Mouse (Mus musculus) MEL (cell line): ENCODE measurements around the gene Gm20388. TPM values are rescaled to one million over a fixed set of nuclear protein-coding genes. Genes with fewer than 3 reads are reported as not detected.

Experiments
- DNase-seq: peaks from one replicate; pipeline ENCODE4 v3.0.0; 2011; ENCODE audit warnings: low read depth, low spot score
- H3K27ac ChIP-seq: 2 replicates; pipeline ENCODE4 v1.5.1; 2012; ENCODE audit warnings: low read depth, mild to moderate bottlenecking, control low read depth, low read length, moderate library complexity; ENCODE audit not compliant: control insufficient read depth
- H3K27me3 ChIP-seq, 2 experiments: fragments of 150-350 bp in 1 of 2; sonication (generic) in 1 of 2; 2 replicates each; pipeline ENCODE4 v1.6.1; 2012; ENCODE audit warnings: low read length in 2 of 2, mild to moderate bottlenecking in 2 of 2, improper control_type of control experiment in 1 of 2, moderate library complexity in 1 of 2; ENCODE audit not compliant: insufficient read depth in 2 of 2, control insufficient read depth in 1 of 2
- H3K36me3 ChIP-seq, 2 experiments: 2 replicates each; pipeline ENCODE4 v1.6.1; 2012 to 2014; ENCODE audit warnings: low read length in 2 of 2, improper control_type of control experiment in 1 of 2, inconsistent platforms in 1 of 2, mild to moderate bottlenecking in 1 of 2; ENCODE audit not compliant: insufficient read depth in 2 of 2, control insufficient read depth in 1 of 2
- H3K4me1 ChIP-seq, 2 experiments: fragments of 150-350 bp in 1 of 2; sonication (generic) in 1 of 2; 2 replicates each; pipeline ENCODE4 v1.6.1; 2012; ENCODE audit warnings: low read length in 2 of 2, improper control_type of control experiment in 1 of 2, mild to moderate bottlenecking in 1 of 2; ENCODE audit not compliant: insufficient read depth in 2 of 2, control insufficient read depth in 1 of 2
- H3K4me3 ChIP-seq, 2 experiments: fragments of 150-350 bp in 1 of 2; sonication (generic) in 1 of 2; 2 replicates each; pipeline ENCODE4 v1.5.1; 2012; ENCODE audit warnings: low read depth in 2 of 2, low read length in 2 of 2, mild to moderate bottlenecking in 2 of 2, moderate library complexity in 2 of 2, control low read depth in 1 of 2, improper control_type of control experiment in 1 of 2; ENCODE audit not compliant: control insufficient read depth in 1 of 2, insufficient read depth in 1 of 2
- H3K79me2 ChIP-seq: 2 replicates; pipeline ENCODE4 v1.6.1; 2012; ENCODE audit warnings: mild to moderate bottlenecking, low read length, moderate library complexity; ENCODE audit not compliant: control insufficient read depth, poor library complexity, insufficient read depth
- H3K9ac ChIP-seq: 2 replicates; pipeline ENCODE4 v1.6.1; 2012; ENCODE audit warnings: low read depth, mild to moderate bottlenecking, control low read depth, low read length, moderate library complexity; ENCODE audit not compliant: control insufficient read depth, poor library complexity, severe bottlenecking
- H3K9me3 ChIP-seq: fragments of 150-350 bp; sonication (generic); replicated peaks from 2 replicates; pipeline ENCODE4 v1.6.1; 2012; ENCODE audit warnings: mild to moderate bottlenecking, low read length, improper control_type of control experiment, moderate library complexity; ENCODE audit not compliant: insufficient read depth
- BHLHE40 ChIP-seq: IDR thresholded peaks from 2 replicates; pipeline ENCODE4 v1.6.1; 2012; ENCODE audit warnings: low read depth, mild to moderate bottlenecking, inconsistent platforms, low read length, improper control_type of control experiment, borderline replicate concordance
- CHD2 ChIP-seq: IDR thresholded peaks from 2 replicates; pipeline ENCODE4 v1.6.1; 2011; ENCODE audit warnings: low read length, improper control_type of control experiment
- E2F4 ChIP-seq: IDR thresholded peaks from 2 replicates; pipeline ENCODE4 v1.6.1; 2011; ENCODE audit warnings: low read depth, low read length, improper control_type of control experiment, borderline replicate concordance
- EP300 ChIP-seq, 2 experiments: IDR thresholded peaks; 2 replicates each; pipeline ENCODE4 v1.6.1; 2011; ENCODE audit warnings: improper control_type of control experiment in 2 of 2, low read length in 2 of 2, low read depth in 1 of 2, mild to moderate bottlenecking in 1 of 2
- ETS1 ChIP-seq: IDR thresholded peaks from 2 replicates; pipeline ENCODE4 v1.6.1; 2012; ENCODE audit warnings: low read depth, mild to moderate bottlenecking, inconsistent platforms, low read length, improper control_type of control experiment, moderate library complexity
- GATA1 ChIP-seq: IDR thresholded peaks from 2 replicates; pipeline ENCODE4 v1.6.1; 2011; ENCODE audit warnings: low read depth, low read length, improper control_type of control experiment
- JUND ChIP-seq: IDR thresholded peaks from 2 replicates; pipeline ENCODE4 v1.6.1; 2011; ENCODE audit warnings: low read depth, mild to moderate bottlenecking, improper control_type of control experiment, low read length
- MAFK ChIP-seq: IDR thresholded peaks from 2 replicates; pipeline ENCODE4 v1.6.1; 2011; ENCODE audit warnings: low read depth, mild to moderate bottlenecking, low read length, improper control_type of control experiment, borderline replicate concordance
- MAX ChIP-seq: IDR thresholded peaks from 2 replicates; pipeline ENCODE4 v1.6.1; 2011; ENCODE audit warnings: low read length, improper control_type of control experiment
- MAZ ChIP-seq: IDR thresholded peaks from 2 replicates; pipeline ENCODE4 v1.6.1; 2012; ENCODE audit warnings: low read depth, mild to moderate bottlenecking, inconsistent platforms, low read length, improper control_type of control experiment
- MEF2A ChIP-seq: IDR thresholded peaks from 2 replicates; pipeline ENCODE4 v1.6.1; 2014; ENCODE audit warnings: low read depth, mild to moderate bottlenecking, inconsistent platforms, low read length, improper control_type of control experiment; ENCODE audit not compliant: poor library complexity, insufficient replicate concordance, severe bottlenecking; ENCODE audit errors: extremely low read depth
- MYB ChIP-seq: IDR thresholded peaks from 2 replicates; pipeline ENCODE4 v1.6.1; 2011; ENCODE audit warnings: mild to moderate bottlenecking, low read depth, low read length, improper control_type of control experiment
- NELFE ChIP-seq: IDR thresholded peaks from 2 replicates; pipeline ENCODE4 v1.6.1; 2011; ENCODE audit warnings: low read depth, low read length, improper control_type of control experiment
- POLR2A ChIP-seq, 2 experiments: IDR thresholded peaks; 2 replicates each; pipeline ENCODE4 v1.6.1; 2011 to 2012; ENCODE audit warnings: low read length in 2 of 2, mild to moderate bottlenecking in 2 of 2, control low read depth in 1 of 2, improper control_type of control experiment in 1 of 2, low read depth in 1 of 2, moderate library complexity in 1 of 2; ENCODE audit not compliant: control insufficient read depth in 1 of 2, insufficient read depth in 1 of 2, poor library complexity in 1 of 2
- RAD21 ChIP-seq: IDR thresholded peaks from 2 replicates; pipeline ENCODE4 v1.6.1; 2011; ENCODE audit warnings: mild to moderate bottlenecking, low read depth, low read length, improper control_type of control experiment
- RCOR1 ChIP-seq: IDR thresholded peaks from 2 replicates; pipeline ENCODE4 v1.6.1; 2012; ENCODE audit warnings: low read depth, mild to moderate bottlenecking, inconsistent platforms, low read length, improper control_type of control experiment
- TBP ChIP-seq: IDR thresholded peaks from 2 replicates; pipeline ENCODE4 v1.8.0; 2011; ENCODE audit warnings: low read depth, low read length, improper control_type of control experiment
- TCF12 ChIP-seq: IDR thresholded peaks from 2 replicates; pipeline ENCODE4 v1.6.1; 2014; ENCODE audit warnings: low read depth, mild to moderate bottlenecking, inconsistent platforms, low read length, improper control_type of control experiment, moderate library complexity
- USF1 ChIP-seq: IDR thresholded peaks from 2 replicates; pipeline ENCODE4 v1.6.1; 2014; ENCODE audit warnings: low read depth, mild to moderate bottlenecking, inconsistent platforms, low read length, improper control_type of control experiment, moderate library complexity
- ZC3H11A ChIP-seq: IDR thresholded peaks from 2 replicates; pipeline ENCODE4 v1.6.1; 2012; ENCODE audit warnings: low read depth, mild to moderate bottlenecking, inconsistent platforms, low read length, improper control_type of control experiment
- ZKSCAN1 ChIP-seq: IDR thresholded peaks from 2 replicates; pipeline ENCODE4 v1.6.1; 2012; ENCODE audit warnings: low read depth, mild to moderate bottlenecking, inconsistent platforms, low read length, improper control_type of control experiment, moderate library complexity
- ZNF384 ChIP-seq: IDR thresholded peaks from 2 replicates; pipeline ENCODE4 v1.6.1; 2012; ENCODE audit warnings: low read depth, mild to moderate bottlenecking, inconsistent platforms, low read length, improper control_type of control experiment
- polyA plus RNA-seq, 2 experiments: library from polyadenylated mRNA; stranded (reverse) in 1 of 2; unstranded in 1 of 2; fragments of >175 nt in 1 of 2; fragments of >200 nt in 1 of 2; gene quantifications; 2 replicates each; pipeline versions ENCODE4 v1.2.1 to v1.2.4; 2012; ENCODE audit warnings: low replicate concordance in 2 of 2, low read depth in 1 of 2; ENCODE audit not compliant: insufficient read length in 2 of 2, insufficient read depth in 1 of 2, missing spikeins in 1 of 2
- total RNA-seq: library from RNA; depleted of rRNA; stranded (reverse); fragments of 300-350 nt; gene quantifications from 2 replicates; pipeline ENCODE4 v1.2.3, GENCODE M21; 2012

The Gm20388 gene
- total and polyA plus RNA-seq, 3 experiments = 11.1 to 17.8 TPM; not detected in 1

DNA sequence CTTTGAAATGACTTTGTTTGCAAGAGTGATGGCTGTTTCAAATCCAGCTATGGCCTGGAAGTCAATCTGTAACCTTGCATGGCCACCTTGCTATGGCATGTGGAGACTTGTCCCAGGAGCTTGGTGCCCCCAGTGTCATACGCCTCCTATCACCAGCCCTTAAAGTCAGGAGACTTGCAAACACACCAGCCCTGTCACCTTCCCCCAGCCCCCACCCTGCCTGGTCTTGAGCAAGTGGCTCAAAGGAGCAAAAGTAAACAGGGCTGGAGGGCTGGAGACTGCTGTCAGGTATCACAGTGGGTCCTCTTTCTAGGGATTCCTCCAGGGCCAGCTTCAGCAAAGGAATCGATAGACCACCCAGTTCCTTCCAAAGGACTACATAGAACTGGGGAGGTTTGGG, 2400.5 kb downstream of the Gm20388 start:
- Histone ChIP-seq H3K27me3 (no peaks in the 10 kb centered on the region), H3K4me3 (no peak overlapping the region), H3K36me3 (peaks cover 32 to 77% of the 10 kb centered on the region in 2 experiments), H3K27ac (peak overlapping the region; percentile 87), H3K4me1 (peaks cover 40 to 78% of the 10 kb centered on the region in 2 experiments), H3K79me2 (peaks cover 10% of the 10 kb centered on the region), H3K9me3 (no peaks in the 10 kb centered on the region), H3K9ac (no peak overlapping the region)
- TF ChIP-seq RAD21 = no peak
- no peak for TF ChIP-seq MEF2A
- TF ChIP-seq MAZ = no peak
- TF ChIP-seq CHD2 = no peak
- no peak for TF ChIP-seq ZNF384
- TF ChIP-seq BHLHE40 = no peak
- no peak for TF ChIP-seq POLR2A (IDR thresholded peaks at IDR 0.05; ENCODE audit: control insufficient read depth in 1 of 2, insufficient read depth in 1 of 2, low read depth in 1 of 2, low read length in 2 of 2, poor library complexity in 1 of 2)
- no peak for TF ChIP-seq JUND
- TF ChIP-seq USF1 = no peak
- TF ChIP-seq MYB = no peak
- no peak for TF ChIP-seq ZKSCAN1
- no peak for TF ChIP-seq E2F4
- TF ChIP-seq NELFE = no peak
- no peak for TF ChIP-seq MAX
- no peak for TF ChIP-seq EP300 (IDR thresholded peaks at IDR 0.05; ENCODE audit: low read depth in 1 of 2, low read length in 2 of 2)
- no peak for TF ChIP-seq ETS1
- no peak for TF ChIP-seq RCOR1
- no peak for DNase-seq

- TF ChIP-seq ZC3H11A (no peak), POLR2A (IDR thresholded peaks at IDR 0.05; ENCODE audit: control insufficient read depth in 1 of 2, insufficient read depth in 1 of 2, low read depth in 1 of 2, low read length in 2 of 2, poor library complexity in 1 of 2) (no peak; a peak in 1 of 4 replicates), BHLHE40 (no peak), JUND (no peak), MAFK (no peak), GATA1 (no peak), TCF12 (no peak), TBP (no peak)
- Histone ChIP-seq H3K4me3 (no peak overlapping the region), H3K79me2 (peaks cover 10% of the 10 kb centered on the region), H3K9me3 (no peaks in the 10 kb centered on the region), H3K4me1 (peaks cover 34 to 77% of the 10 kb centered on the region in 2 experiments), H3K27me3 (no peaks in the 10 kb centered on the region), H3K36me3 (peaks cover 28 to 72% of the 10 kb centered on the region in 2 experiments), H3K27ac (peak overlapping the region; percentile 87), H3K9ac (peak overlapping the region; percentile 7)
- no peak for DNase-seq
Observed at GRCm38 (mm10) chr8:122312553-122312952, 2401.9 kb downstream of the Gm20388 start.
